Comparison of ENCODE assay signal across 8 mouse cellular contexts in genomic region chr9:57562896-57563372, GRCm38 (mm10). TPM values are rescaled to one million over a fixed set of nuclear protein-coding genes. Genes with fewer than 3 reads are reported as not detected.
A peak's percentile ranks its signal among the peaks of the same experiment; 100 is the strongest.
DNase-seq lines count a peak whose midpoint lies in the region; ATAC-seq and TF ChIP-seq lines count a peak whose summit lies in the region.

No protein-coding gene starts in this region.

- peaks cover 3% of the 10 kb centered on the region for H3K36me3 ChIP-seq in forebrain, embryonic 13.5 days (ENCODE audit: poor library complexity, severe bottlenecking)
- peaks cover 6% of the 10 kb centered on the region for H3K36me3 ChIP-seq in forebrain, embryonic 10.5 days (replicated peaks)
- H3K36me3 ChIP-seq in C2C12 (ENCODE audit: control insufficient read depth, insufficient read depth) = peaks cover 2% of the 10 kb centered on the region
- peaks cover under 1% of the 10 kb centered on the region; the same call in 1 of the 2 replicates for H3K36me3 ChIP-seq in heart, embryonic 15.5 days
- peaks cover 3% of the 10 kb centered on the region; the same call in 1 of the 2 replicates for H3K36me3 ChIP-seq in limb, embryonic 13.5 days
- no peaks in the 10 kb centered on the region; the same call in 1 of the 2 replicates for H3K36me3 ChIP-seq in stomach, embryonic 14.5 days (ENCODE audit: control insufficient read depth, insufficient read depth, low read length)

- TF ChIP-seq CTCF in C2C12 (IDR thresholded peaks at IDR 0.05; ENCODE audit: control insufficient read depth, insufficient read depth, insufficient read length) = no peak

- no peak overlapping the region for H3K27ac ChIP-seq in forebrain, embryonic 13.5 days
- H3K27ac ChIP-seq in forebrain, embryonic 10.5 days = no peak overlapping the region
- peak overlapping the region; percentile 61 for H3K27ac ChIP-seq in heart, embryonic 15.5 days
- H3K27ac ChIP-seq in limb, embryonic 13.5 days = no peak overlapping the region
- H3K27ac ChIP-seq in stomach, embryonic 14.5 days (ENCODE audit: low read length) = peak overlapping the region; percentile 82

- no peak for DNase-seq in forebrain, embryonic 10.5 days (ENCODE audit: extremely low spot score, low spot score)
- no peak for DNase-seq in yolk sac, embryonic 10.5 days (ENCODE audit: low spot score)
- DNase-seq in cerebellum, postnatal 4 days (ENCODE audit: low spot score in 2 of 2) = no peak

- peaks cover 41% of the 10 kb centered on the region for H3K4me1 ChIP-seq in forebrain, embryonic 13.5 days
- H3K4me1 ChIP-seq in forebrain, embryonic 10.5 days = peaks cover 30% of the 10 kb centered on the region
- H3K4me1 ChIP-seq in heart, embryonic 15.5 days (replicated peaks) = peaks cover 47% of the 10 kb centered on the region
- peaks cover 56% of the 10 kb centered on the region for H3K4me1 ChIP-seq in limb, embryonic 13.5 days
- H3K4me1 ChIP-seq in stomach, embryonic 14.5 days (ENCODE audit: control insufficient read depth, insufficient read depth, low read length) = peaks cover 40% of the 10 kb centered on the region

- no peak overlapping the region for H3K4me3 ChIP-seq in forebrain, embryonic 13.5 days
- H3K4me3 ChIP-seq in forebrain, embryonic 10.5 days = no peak overlapping the region
- H3K4me3 ChIP-seq in C2C12 (ENCODE audit: insufficient read depth, poor library complexity, severe bottlenecking) = no peak overlapping the region
- H3K4me3 ChIP-seq in heart, embryonic 15.5 days = no peak overlapping the region
- H3K4me3 ChIP-seq in limb, embryonic 13.5 days = no peak overlapping the region
- H3K4me3 ChIP-seq in stomach, embryonic 14.5 days (ENCODE audit: low read depth, low read length) = peak overlapping the region; percentile 4; the same call in 1 of the 2 replicates

- H3K79me2 ChIP-seq in C2C12 (ENCODE audit: control insufficient read depth, insufficient read depth) = peaks cover 53% of the 10 kb centered on the region

- H3K79me3 ChIP-seq in C2C12 (ENCODE audit: low read depth) = peaks cover 3% of the 10 kb centered on the region

- peak overlapping the region; percentile 6 for H3ac ChIP-seq in C2C12 (ENCODE audit: control insufficient read depth, insufficient read length, low read depth)

- 0 out of 2 replicates have a peak, but pooled peaks cover 3% of the 10 kb centered on the region for H3K27me3 ChIP-seq in forebrain, embryonic 13.5 days
- H3K27me3 ChIP-seq in forebrain, embryonic 10.5 days (ENCODE audit: poor library complexity, severe bottlenecking) = no peaks in the 10 kb centered on the region
- H3K27me3 ChIP-seq in C2C12 (ENCODE audit: control insufficient read depth, insufficient read depth, insufficient read length) = no peaks in the 10 kb centered on the region
- H3K27me3 ChIP-seq in heart, embryonic 15.5 days = no peaks in the 10 kb centered on the region
- H3K27me3 ChIP-seq in limb, embryonic 13.5 days = peaks cover 2% of the 10 kb centered on the region; the same call in 1 of the 2 replicates
- H3K27me3 ChIP-seq in stomach, embryonic 14.5 days (ENCODE audit: control insufficient read depth, insufficient read depth, low read length) = no peaks in the 10 kb centered on the region

- H3K9ac ChIP-seq in forebrain, embryonic 13.5 days = peak overlapping the region; percentile 34; the same call in 1 of the 2 replicates
- no peak overlapping the region; the same call in 1 of the 2 replicates for H3K9ac ChIP-seq in heart, embryonic 15.5 days
- peak overlapping the region; percentile 55; the same call in 1 of the 2 replicates for H3K9ac ChIP-seq in limb, embryonic 13.5 days
- no peak overlapping the region for H3K9ac ChIP-seq in stomach, embryonic 14.5 days (replicated peaks; ENCODE audit: low read depth, low read length)

- H3K9me3 ChIP-seq in forebrain, embryonic 13.5 days (replicated peaks) = no peaks in the 10 kb centered on the region
- no peaks in the 10 kb centered on the region for H3K9me3 ChIP-seq in forebrain, embryonic 10.5 days
- H3K9me3 ChIP-seq in heart, embryonic 15.5 days (replicated peaks) = no peaks in the 10 kb centered on the region
- no peaks in the 10 kb centered on the region for H3K9me3 ChIP-seq in limb, embryonic 13.5 days
- no peaks in the 10 kb centered on the region for H3K9me3 ChIP-seq in stomach, embryonic 14.5 days (ENCODE audit: control insufficient read depth, low read depth, low read length)

- H3K4me2 ChIP-seq in forebrain, embryonic 13.5 days = 0 out of 2 replicates have a peak overlapping the region, but pooled peaks have one; percentile 5
- H3K4me2 ChIP-seq in heart, embryonic 15.5 days = peak overlapping the region; percentile 82; the same call in 1 of the 2 replicates
- peak overlapping the region; percentile 34 for H3K4me2 ChIP-seq in limb, embryonic 13.5 days (replicated peaks)
- H3K4me2 ChIP-seq in stomach, embryonic 14.5 days (replicated peaks; ENCODE audit: low read depth, low read length) = peak overlapping the region; percentile 83

- 86% methylated on average over 4 of the region's 4 CpGs for WGBS in forebrain, embryonic 13.5 days
- 87% methylated on average over 4 of the region's 4 CpGs for WGBS in forebrain, embryonic 10.5 days
- WGBS in heart, embryonic 15.5 days = 51% methylated on average over 4 of the region's 4 CpGs
- WGBS in limb, embryonic 13.5 days = 66% methylated on average over 4 of the region's 4 CpGs
- 50% methylated on average over 4 of the region's 4 CpGs for WGBS in stomach, embryonic 14.5 days

- no peak for ATAC-seq in forebrain, embryonic 13.5 days
- no peak for ATAC-seq in heart, embryonic 15.5 days (replicated peaks; ENCODE audit: insufficient number of reproducible peaks, insufficient read depth, low FRiP score, low read depth)
- no peak for ATAC-seq in limb, embryonic 13.5 days (ENCODE audit: low FRiP score, low read depth)
- peak; percentile 70; the same call in 1 of the 2 replicates for ATAC-seq in stomach, embryonic 14.5 days (ENCODE audit: insufficient number of reproducible peaks, insufficient read depth, low FRiP score, low read depth)

TF ChIP-seq in C2C12, 6 proteins besides CTCF, POLR2A, EP300 and RAD21:
- TF ChIP-seq CEBPB (IDR thresholded peaks at IDR 0.05; ENCODE audit: low read depth) (no peak), MAX (IDR thresholded peaks at IDR 0.05) (no peak), USF1 (IDR thresholded peaks at IDR 0.05; ENCODE audit: low read depth) (no peak), FOSL1 (IDR thresholded peaks at IDR 0.05; ENCODE audit: insufficient read depth, low read length, poor library complexity, severe bottlenecking) (no peak), MYOG (IDR thresholded peaks at IDR 0.05; ENCODE audit: control insufficient read depth, extremely low read depth, insufficient read length) (no peak), MYOD1 (IDR thresholded peaks at IDR 0.05; ENCODE audit: control insufficient read depth, insufficient read length, low read depth) (no peak)
TF ChIP-seq in C2C12: peak in this region for 0.

RNA-seq across cellular contexts. Expression of gene Scamp2, which starts 2.2 kb away (rescaled TPM):
- 56.5 and 63.9 TPM in 2 replicates for polyA plus RNA-seq in forebrain, embryonic 13.5 days (2015; fragmentation: Nextera tagmentation; extraction: Ambion mirVana)
- polyA plus RNA-seq in forebrain, embryonic 10.5 days (2016; fragmentation: Nextera tagmentation; extraction: Ambion mirVana) = 51.1 and 52.8 TPM in 2 replicates
- 22.5 TPM for polyA plus RNA-seq in C2C12 (2012; fragmentation: generic; extraction: Trizol)
- polyA plus RNA-seq in heart, embryonic 15.5 days (2015; fragmentation: Nextera tagmentation; extraction: Ambion mirVana) = 47.3 and 56.0 TPM in 2 replicates
- 67.1 and 69.1 TPM in 2 replicates for polyA plus RNA-seq in limb, embryonic 13.5 days (2015; fragmentation: Nextera tagmentation; extraction: Ambion mirVana)
- 85.2 and 87.8 TPM in 2 replicates for polyA plus RNA-seq in stomach, embryonic 14.5 days (2014; fragmentation: Nextera tagmentation; extraction: Ambion mirVana)

RNA-seq across cellular contexts. Expression of gene Mpi, which starts 10.4 kb away (rescaled TPM):
- polyA plus RNA-seq in forebrain, embryonic 13.5 days (2015; fragmentation: Nextera tagmentation; extraction: Ambion mirVana) = 63.2 and 70.0 TPM in 2 replicates
- 63.2 and 66.9 TPM in 2 replicates for polyA plus RNA-seq in forebrain, embryonic 10.5 days (2016; fragmentation: Nextera tagmentation; extraction: Ambion mirVana)
- 35.7 TPM for polyA plus RNA-seq in C2C12 (2012; fragmentation: generic; extraction: Trizol)
- polyA plus RNA-seq in heart, embryonic 15.5 days (2015; fragmentation: Nextera tagmentation; extraction: Ambion mirVana) = 75.2 and 80.6 TPM in 2 replicates
- 56.3 and 58.8 TPM in 2 replicates for polyA plus RNA-seq in limb, embryonic 13.5 days (2015; fragmentation: Nextera tagmentation; extraction: Ambion mirVana)
- 31.8 and 33.1 TPM in 2 replicates for polyA plus RNA-seq in stomach, embryonic 14.5 days (2014; fragmentation: Nextera tagmentation; extraction: Ambion mirVana)

RNA-seq across cellular contexts. Expression of gene Fam219b, which starts 25.6 kb away (rescaled TPM):
- 20.1 and 23.3 TPM in 2 replicates for polyA plus RNA-seq in forebrain, embryonic 13.5 days (2015; fragmentation: Nextera tagmentation; extraction: Ambion mirVana)
- polyA plus RNA-seq in forebrain, embryonic 10.5 days (2016; fragmentation: Nextera tagmentation; extraction: Ambion mirVana) = 17.7 and 18.7 TPM in 2 replicates
- polyA plus RNA-seq in C2C12 (2012; fragmentation: generic; extraction: Trizol) = 20.9 TPM
- 10.6 and 15.1 TPM in 2 replicates for polyA plus RNA-seq in heart, embryonic 15.5 days (2015; fragmentation: Nextera tagmentation; extraction: Ambion mirVana)
- 24.2 and 26.8 TPM in 2 replicates for polyA plus RNA-seq in limb, embryonic 13.5 days (2015; fragmentation: Nextera tagmentation; extraction: Ambion mirVana)
- polyA plus RNA-seq in stomach, embryonic 14.5 days (2014; fragmentation: Nextera tagmentation; extraction: Ambion mirVana) = 22.5 and 23.6 TPM in 2 replicates

RNA-seq across cellular contexts. Expression of gene Ulk3, which starts 26.3 kb away (rescaled TPM):
- polyA plus RNA-seq in forebrain, embryonic 13.5 days (2015; fragmentation: Nextera tagmentation; extraction: Ambion mirVana) = 20.0 and 20.3 TPM in 2 replicates
- 12.8 and 14.7 TPM in 2 replicates for polyA plus RNA-seq in forebrain, embryonic 10.5 days (2016; fragmentation: Nextera tagmentation; extraction: Ambion mirVana)
- 5.4 TPM for polyA plus RNA-seq in C2C12 (2012; fragmentation: generic; extraction: Trizol)
- polyA plus RNA-seq in heart, embryonic 15.5 days (2015; fragmentation: Nextera tagmentation; extraction: Ambion mirVana) = 14.3 and 21.3 TPM in 2 replicates
- 21.0 and 21.4 TPM in 2 replicates for polyA plus RNA-seq in limb, embryonic 13.5 days (2015; fragmentation: Nextera tagmentation; extraction: Ambion mirVana)
- 14.4 and 15.3 TPM in 2 replicates for polyA plus RNA-seq in stomach, embryonic 14.5 days (2014; fragmentation: Nextera tagmentation; extraction: Ambion mirVana)

RNA-seq across cellular contexts. Expression of gene Cox5a, which starts 41.9 kb away (rescaled TPM):
- 775 and 903 TPM in 2 replicates for polyA plus RNA-seq in forebrain, embryonic 13.5 days (2015; fragmentation: Nextera tagmentation; extraction: Ambion mirVana)
- polyA plus RNA-seq in forebrain, embryonic 10.5 days (2016; fragmentation: Nextera tagmentation; extraction: Ambion mirVana) = 686 and 693 TPM in 2 replicates
- 630 TPM for polyA plus RNA-seq in C2C12 (2012; fragmentation: generic; extraction: Trizol)
- 1,248 and 1,820 TPM in 2 replicates for polyA plus RNA-seq in heart, embryonic 15.5 days (2015; fragmentation: Nextera tagmentation; extraction: Ambion mirVana)
- polyA plus RNA-seq in limb, embryonic 13.5 days (2015; fragmentation: Nextera tagmentation; extraction: Ambion mirVana) = 495 and 497 TPM in 2 replicates
- polyA plus RNA-seq in stomach, embryonic 14.5 days (2014; fragmentation: Nextera tagmentation; extraction: Ambion mirVana) = 525 and 538 TPM in 2 replicates

Comparison
In these comparisons a context has a peak if more than half of its experiments do, and no peak if none do; other contexts are left out.
1. H3K27ac ChIP-seq: peak in heart, embryonic 15.5 days (single experiment) and stomach, embryonic 14.5 days (single experiment); none in forebrain, embryonic 13.5 days (single experiment), forebrain, embryonic 10.5 days (single experiment) and limb, embryonic 13.5 days (single experiment).
2. H3K4me2 ChIP-seq: peak in every context shown above with its lines; median percentile 83 in stomach, embryonic 14.5 days; 82 in heart, embryonic 15.5 days; 34 in limb, embryonic 13.5 days; 5 in forebrain, embryonic 13.5 days.
3. H3K9ac ChIP-seq: peak in forebrain, embryonic 13.5 days (single experiment) and limb, embryonic 13.5 days (single experiment); none in heart, embryonic 15.5 days (single experiment) and stomach, embryonic 14.5 days (single experiment).